Mouse (Mus musculus) intestine, postnatal 0 days (tissue): ENCODE measurements around the gene Fam117b. TPM values are rescaled to one million over a fixed set of nuclear protein-coding genes. Genes with fewer than 3 reads are reported as not detected.

Source experiments
- ATAC-seq: fragments of 200-750 bp; cut with Nextera tagmentation; 2 replicates; pipeline ENCODE4 v1.8.0; 2017; ENCODE audit warnings: mild to moderate bottlenecking, moderate TSS enrichment, moderate library complexity
- H3K27ac ChIP-seq: fragments of 300-500 bp; sonication (generic); 2 replicates; pipeline ENCODE4 v1.5.1; 2014; ENCODE audit warnings: mild to moderate bottlenecking, low read depth, low read length, moderate library complexity
- H3K27me3 ChIP-seq: fragments of 300-500 bp; sonication (generic); replicated peaks from 2 replicates; pipeline ENCODE4 v1.6.1; 2014; ENCODE audit warnings: low read length, mixed read lengths; ENCODE audit not compliant: control insufficient read depth, insufficient read depth
- H3K36me3 ChIP-seq: fragments of 300-500 bp; sonication (generic); 2 replicates; pipeline ENCODE4 v1.6.1; 2014; ENCODE audit warnings: mild to moderate bottlenecking, moderate library complexity; ENCODE audit not compliant: control insufficient read depth, insufficient read depth
- H3K4me1 ChIP-seq: fragments of 300-500 bp; sonication (generic); replicated peaks from 2 replicates; pipeline ENCODE4 v1.6.1; 2014; ENCODE audit warnings: antibody characterized with exemption, low read length, mixed read lengths; ENCODE audit not compliant: control insufficient read depth, insufficient read depth
- H3K4me2 ChIP-seq: fragments of 300-500 bp; sonication (generic); replicated peaks from 2 replicates; pipeline ENCODE4 v1.6.1; 2014; ENCODE audit warnings: low read depth, mild to moderate bottlenecking, moderate library complexity
- H3K4me3 ChIP-seq: fragments of 300-500 bp; sonication (generic); 2 replicates; pipeline ENCODE4 v1.5.1; 2014; ENCODE audit warnings: low read depth, low read length
- H3K9ac ChIP-seq: fragments of 300-500 bp; sonication (generic); 2 replicates; pipeline ENCODE4 v1.6.1; 2014; ENCODE audit warnings: mild to moderate bottlenecking, low read depth, low read length
- H3K9me3 ChIP-seq: fragments of 300-500 bp; sonication (generic); 2 replicates; pipeline ENCODE4 v1.6.1; 2016; ENCODE audit warnings: mixed run types; ENCODE audit not compliant: control insufficient read depth
- CTCF ChIP-seq: sonication (generic); IDR thresholded peaks from 2 replicates; pipeline ENCODE4 v1.5.1; 2016; ENCODE audit warnings: low read depth, mild to moderate bottlenecking, control low read depth, antibody characterized with exemption, moderate library complexity
- WGBS: fragments of 180-500 bp; shearing (Covaris S2); extraction: QIAGEN DNeasy Blood & Tissue Kit; methylation state at CpG from one replicate; pipeline ENCODE4 v1.1.7; 2014; 5-methylcytosine and 5-hydroxymethylcytosine counted together
- polyA plus RNA-seq: library from polyadenylated mRNA; unstranded; fragments of >200 nt; fragmentation: Nextera tagmentation; extraction: Ambion mirVana; gene quantifications from 2 replicates; pipeline ENCODE4 v1.2.1, GENCODE M21; 2015

Gene Fam117b
- polyA plus RNA-seq, 1 experiment from 2014 or later, result 3.7 TPM

GRCm38 (mm10) chr1:59899679-59900078, 13.1 kb upstream of the Fam117b start:
- Histone ChIP-seq H3K9me3 (no peaks in the 10 kb centered on the region), H3K27me3 (no peaks in the 10 kb centered on the region), H3K4me1 (peaks cover 10% of the 10 kb centered on the region), H3K4me3 (no peak overlapping the region), H3K9ac (no peak overlapping the region), H3K27ac (peak overlapping the region; percentile 4), H3K36me3 (no peaks in the 10 kb centered on the region), H3K4me2 (no peak overlapping the region)
- TF ChIP-seq CTCF, result no peak
- 31% methylated on average over 2 of the region's 2 CpGs for WGBS
- peak; percentile 22; the same call in 1 of the 2 replicates for ATAC-seq

GRCm38 (mm10) chr1:59901082-59901876, 11.5 kb upstream of the Fam117b start:
- Histone ChIP-seq H3K4me2 (no peak overlapping the region), H3K4me3 (no peak overlapping the region), H3K9ac (no peak overlapping the region), H3K36me3 (no peaks in the 10 kb centered on the region), H3K9me3 (no peaks in the 10 kb centered on the region), H3K4me1 (peaks cover 3% of the 10 kb centered on the region; the same call in 1 of the 2 replicates), H3K27me3 (no peaks in the 10 kb centered on the region), H3K27ac (no peak overlapping the region)
- 77% methylated on average over 5 of the region's 5 CpGs for WGBS
- ATAC-seq, result no peak
- TF ChIP-seq CTCF, result no peak

- Histone ChIP-seq H3K4me3 (no peak overlapping the region), H3K9me3 (no peaks in the 10 kb centered on the region), H3K4me1 (peaks cover 3% of the 10 kb centered on the region; the same call in 1 of the 2 replicates), H3K9ac (no peak overlapping the region), H3K27me3 (no peaks in the 10 kb centered on the region), H3K4me2 (no peak overlapping the region), H3K27ac (no peak overlapping the region), H3K36me3 (no peaks in the 10 kb centered on the region)
- no peak for TF ChIP-seq CTCF
- ATAC-seq, result peak; percentile 48
- WGBS, result 10% methylated on average over 3 of the region's 3 CpGs
Measured at GRCm38 (mm10) chr1:59902634-59903033, 10.2 kb upstream of the Fam117b start.

- 97% methylated on average over 6 of the region's 6 CpGs for WGBS
- no peaks in the 10 kb centered on the region for H3K9me3 ChIP-seq
Measured at GRCm38 (mm10) chr1:59904630-59905295, 8.0 kb upstream of the Fam117b start.

GRCm38 (mm10) chr1:59905916-59906315, 6.9 kb upstream of the Fam117b start:
- Histone ChIP-seq H3K4me3 (no peak overlapping the region), H3K36me3 (no peaks in the 10 kb centered on the region), H3K27ac (no peak overlapping the region), H3K4me2 (no peak overlapping the region), H3K27me3 (no peaks in the 10 kb centered on the region), H3K9me3 (no peaks in the 10 kb centered on the region), H3K9ac (no peak overlapping the region), H3K4me1 (peaks cover 5% of the 10 kb centered on the region; the same call in 1 of the 2 replicates)
- WGBS, result 59% methylated on average over 2 of the region's 2 CpGs
- no peak for TF ChIP-seq CTCF
- peak; percentile 6; the same call in 1 of the 2 replicates for ATAC-seq

More at GRCm38 (mm10) chr1:59904630-59905295, 8.0 kb upstream of the Fam117b start:
- Histone ChIP-seq H3K27me3 (no peaks in the 10 kb centered on the region), H3K36me3 (no peaks in the 10 kb centered on the region), H3K4me2 (no peak overlapping the region), H3K9ac (no peak overlapping the region), H3K4me1 (peaks cover 5% of the 10 kb centered on the region; the same call in 1 of the 2 replicates), H3K27ac (no peak overlapping the region), H3K4me3 (no peak overlapping the region)
- ATAC-seq, result no peak
- TF ChIP-seq CTCF, result no peak

- Histone ChIP-seq H3K4me3 (no peak overlapping the region), H3K4me2 (no peak overlapping the region), H3K9ac (no peak overlapping the region), H3K9me3 (no peaks in the 10 kb centered on the region), H3K36me3 (no peaks in the 10 kb centered on the region), H3K27ac (no peak overlapping the region), H3K27me3 (no peaks in the 10 kb centered on the region), H3K4me1 (peaks cover 5% of the 10 kb centered on the region; the same call in 1 of the 2 replicates)
- 79% methylated on average over 13 of the region's 13 CpGs for WGBS
- no peak for TF ChIP-seq CTCF
- no peak for ATAC-seq
Measured at GRCm38 (mm10) chr1:59906819-59907521, 5.8 kb upstream of the Fam117b start.
